Mouse (Mus musculus) limb, embryonic 14.5 days (tissue): ENCODE data around the gene Cracr2b. TPM values are rescaled to one million over a fixed set of nuclear protein-coding genes. Genes with fewer than 3 reads are reported as not detected.
A peak's percentile ranks its signal among the peaks of the same experiment; 100 is the strongest.

Experiments used
- ATAC-seq: fragments of 200-750 bp; cut with Nextera tagmentation; 2 replicates; pipeline ENCODE4 v1.8.0; 2017; ENCODE audit warnings: low read depth, moderate number of reproducible peaks, moderate TSS enrichment; ENCODE audit not compliant: low FRiP score
- DNase-seq: peaks from one replicate; pipeline ENCODE4 v3.0.0-alpha.2; 2015; ENCODE audit warnings: low spot score
- H3K27ac ChIP-seq: fragments of 300-500 bp; sonication (generic); replicated peaks from 2 replicates; pipeline ENCODE4 v1.5.1; 2014; ENCODE audit warnings: low read depth, mild to moderate bottlenecking, low read length, moderate library complexity, mixed read lengths
- H3K27me3 ChIP-seq: fragments of 300-500 bp; sonication (generic); 2 replicates; pipeline ENCODE4 v1.6.1; 2014; ENCODE audit warnings: low read length, mixed read lengths; ENCODE audit not compliant: control insufficient read depth, insufficient read depth
- H3K36me3 ChIP-seq: fragments of 300-500 bp; sonication (generic); 2 replicates; pipeline ENCODE4 v1.6.1; 2014; ENCODE audit warnings: mild to moderate bottlenecking, low read length, moderate library complexity, mixed read lengths; ENCODE audit not compliant: control insufficient read depth, insufficient read depth
- H3K4me1 ChIP-seq: fragments of 300-500 bp; sonication (generic); 2 replicates; pipeline ENCODE4 v1.6.1; 2014; ENCODE audit warnings: antibody characterized with exemption, low read length, mixed read lengths; ENCODE audit not compliant: control insufficient read depth, insufficient read depth
- H3K4me2 ChIP-seq: fragments of 300-500 bp; sonication (generic); replicated peaks from 2 replicates; pipeline ENCODE4 v1.6.1; 2014; ENCODE audit warnings: low read depth, mild to moderate bottlenecking, low read length, moderate library complexity; ENCODE audit not compliant: severe bottlenecking
- H3K4me3 ChIP-seq: fragments of 300-500 bp; sonication (generic); replicated peaks from 2 replicates; pipeline ENCODE4 v1.5.1; 2014; ENCODE audit warnings: low read length
- H3K9ac ChIP-seq: fragments of 300-500 bp; sonication (generic); 2 replicates; pipeline ENCODE4 v1.6.1; 2014; ENCODE audit warnings: mild to moderate bottlenecking, low read depth, low read length, moderate library complexity; ENCODE audit not compliant: severe bottlenecking
- H3K9me3 ChIP-seq: fragments of 300-500 bp; sonication (generic); 2 replicates; pipeline ENCODE4 v1.6.1; 2016; ENCODE audit warnings: low read length; ENCODE audit not compliant: control insufficient read depth
- POLR2A ChIP-seq: fragments of 200-500 bp; IDR thresholded peaks from 2 replicates; pipeline ENCODE4 v1.8.0; 2012; ENCODE audit warnings: inconsistent platforms, mild to moderate bottlenecking, moderate library complexity, borderline replicate concordance; ENCODE audit not compliant: insufficient read depth, insufficient read length; ENCODE audit errors: extremely low read depth
- WGBS: fragments of 180-500 bp; shearing (Covaris S2); extraction: QIAGEN DNeasy Blood & Tissue Kit; methylation state at CpG from one replicate; pipeline ENCODE4 v1.1.7; 2014; 5-methylcytosine and 5-hydroxymethylcytosine counted together
- polyA plus RNA-seq, 2 experiments: library from polyadenylated mRNA; depleted of rRNA in 1 of 2; stranded (reverse) in 1 of 2; unstranded in 1 of 2; fragments of >200 nt; fragmentation: Nextera tagmentation in 1 of 2; extraction: Ambion mirVana in 1 of 2; gene quantifications; 2 replicates each; pipeline versions ENCODE4 v1.2.1 to v1.2.3; 2012 to 2014

The Cracr2b gene
- polyA plus RNA-seq, 2 experiments: 8.3 to 12.1 TPM

DNA sequence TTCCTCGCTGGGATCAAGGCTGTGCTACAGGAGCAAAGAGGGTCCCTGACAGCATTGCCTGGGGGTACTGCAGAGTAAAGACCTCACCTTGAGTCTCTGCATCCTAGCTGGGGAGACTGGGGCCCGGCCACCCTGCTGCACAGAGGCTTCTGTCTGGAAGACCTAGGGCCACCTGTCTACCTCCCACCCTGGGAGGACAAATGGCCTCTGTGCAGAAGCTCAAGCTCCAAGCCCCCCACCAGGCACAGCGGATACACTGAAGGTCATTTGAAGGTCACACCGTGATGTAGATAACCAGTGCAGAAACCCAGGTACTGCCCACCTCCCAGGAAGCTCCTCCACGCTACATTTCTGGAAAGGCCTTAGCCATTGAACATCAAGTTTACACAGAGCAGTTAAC, 32.2 kb upstream of the Cracr2b start:
- no peak overlapping the region for H3K9ac ChIP-seq

DNA sequence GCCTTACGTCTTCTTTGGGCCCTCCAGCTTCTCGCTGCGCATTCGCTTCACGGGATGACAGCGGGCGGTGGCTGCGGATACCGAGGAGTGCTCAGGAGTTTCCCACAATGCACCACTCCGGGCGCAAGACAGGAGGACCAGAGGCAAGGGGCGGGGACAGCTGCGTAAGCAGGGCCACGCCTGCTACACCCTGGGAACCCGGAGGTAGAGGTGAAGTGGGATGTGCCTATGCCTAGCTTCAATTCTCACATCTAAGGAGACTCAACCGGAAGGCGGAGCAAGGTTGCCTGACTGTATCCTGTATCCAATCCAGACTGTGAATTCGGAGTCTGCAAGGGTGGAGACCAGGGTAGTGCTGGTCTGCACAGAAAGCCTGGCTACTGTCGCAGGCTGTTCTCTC, 31.6 kb upstream of the Cracr2b start, which contains the start of gene Cend1:
Gene Cend1, minus strand, starts transcription at position 182 of the 400 bp plus-strand sequence.
- Histone ChIP-seq H3K4me3 (peak within 1 kb of the TSS; percentile 19), H3K27me3 (no peaks in the 10 kb centered on the region), H3K36me3 (peaks cover 39% of the 10 kb centered on the region), H3K4me2 (peak within 1 kb of the TSS; percentile 39), H3K4me1 (peaks cover 14% of the 10 kb centered on the region), H3K9me3 (no peaks in the 10 kb centered on the region), H3K9ac (peak within 1 kb of the TSS; percentile 40), H3K27ac (no peak within 1 kb of the TSS)
- DNase-seq (peak; percentile 52), ATAC-seq (peak; percentile 62)
- WGBS: 4% methylated on average over 19 of the region's 19 CpGs
- no peak for TF ChIP-seq POLR2A

More for the DNA sequence above, 32.2 kb upstream of the Cracr2b start:
- Histone ChIP-seq H3K4me2 (peak overlapping the region; percentile 39), H3K27me3 (no peaks in the 10 kb centered on the region), H3K4me1 (peaks cover 10% of the 10 kb centered on the region), H3K4me3 (peak overlapping the region; percentile 19), H3K27ac (no peak overlapping the region), H3K9me3 (no peaks in the 10 kb centered on the region), H3K36me3 (peaks cover 37% of the 10 kb centered on the region)
- DNase-seq (no peak), ATAC-seq (no peak)
- WGBS: 50% methylated on average over 5 of the region's 5 CpGs
- no peak for TF ChIP-seq POLR2A

DNA sequence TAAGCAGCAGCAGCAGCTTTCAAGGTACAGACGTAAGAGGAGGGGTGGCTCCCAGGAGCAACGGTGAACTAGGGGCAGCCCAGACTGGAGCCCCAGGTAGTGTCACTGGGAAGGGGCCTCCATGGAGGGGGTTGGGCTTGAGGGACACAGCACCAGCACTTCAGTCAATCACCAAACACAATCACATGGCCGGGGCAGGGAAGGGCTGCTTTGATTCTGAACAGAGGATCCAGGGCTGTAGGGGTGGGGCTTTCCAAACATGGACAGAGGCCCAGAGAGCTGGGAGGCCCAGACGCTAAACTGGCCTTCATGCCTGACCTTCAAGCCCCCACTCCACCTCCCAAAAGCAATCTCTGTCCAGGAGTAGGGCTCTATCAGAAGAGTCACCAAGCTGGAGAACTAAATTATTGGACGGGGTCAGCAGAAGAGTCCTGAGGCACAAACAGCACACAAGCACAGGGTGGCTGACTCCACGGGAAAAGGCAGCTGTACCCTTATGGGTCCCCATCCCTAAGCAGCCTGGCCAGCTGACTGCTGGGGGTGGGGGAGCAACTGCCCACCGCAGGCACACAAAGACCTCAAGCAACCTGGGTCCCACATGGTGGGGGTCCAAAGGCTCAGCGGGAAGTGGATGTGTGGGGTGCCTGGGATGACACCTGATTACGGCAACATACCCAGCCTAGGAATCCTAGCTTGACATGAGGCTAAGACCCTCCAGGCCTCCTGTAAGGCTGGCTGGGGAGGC, 30.9 kb upstream of the Cracr2b start:
- H3K27me3 ChIP-seq: no peaks in the 10 kb centered on the region
- no peak overlapping the region for H3K4me3 ChIP-seq
- ATAC-seq: no peak
- peaks cover 17% of the 10 kb centered on the region for H3K4me1 ChIP-seq
- 61% methylated on average over 9 of the region's 9 CpGs for WGBS
- peak overlapping the region; percentile 39 for H3K4me2 ChIP-seq
- peaks cover 39% of the 10 kb centered on the region for H3K36me3 ChIP-seq
- H3K9ac ChIP-seq: peak overlapping the region; percentile 40; the same call in 1 of the 2 replicates
- no peak for TF ChIP-seq POLR2A
- no peaks in the 10 kb centered on the region for H3K9me3 ChIP-seq
- no peak for DNase-seq
- no peak overlapping the region for H3K27ac ChIP-seq

DNA sequence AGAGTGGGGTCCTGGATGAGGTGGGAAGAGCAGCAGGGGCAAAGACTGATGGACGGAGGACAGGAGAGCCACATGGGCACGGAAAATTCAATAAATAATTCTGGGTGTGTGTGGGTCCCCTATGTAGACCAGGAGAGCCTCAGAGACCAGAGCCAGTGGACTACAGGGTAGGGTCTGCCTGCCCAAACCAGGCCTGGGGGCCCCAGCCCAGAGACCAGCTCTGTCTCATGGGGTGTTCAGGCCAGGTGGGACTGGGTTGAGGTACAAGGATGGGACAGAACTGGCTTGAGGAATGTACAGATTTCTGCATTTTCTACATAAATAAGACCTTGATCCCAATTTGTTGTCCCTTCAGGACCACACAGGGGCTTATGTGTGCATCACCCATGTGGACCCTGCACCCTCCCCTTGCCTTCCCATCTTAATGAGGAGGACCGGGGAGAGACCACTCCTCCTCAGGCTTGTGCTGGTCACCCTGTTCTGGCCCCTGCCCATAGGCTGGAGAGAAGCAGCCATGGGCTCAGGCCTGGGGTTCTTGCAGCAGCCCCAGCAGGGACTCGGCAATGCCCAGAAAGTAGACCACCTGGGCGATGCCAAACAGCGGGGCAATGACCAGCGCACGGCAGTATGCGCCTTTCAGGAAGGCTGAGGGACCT, 30.2 kb upstream of the Cracr2b start:
- no peak for TF ChIP-seq POLR2A
- H3K36me3 ChIP-seq: peaks cover 39% of the 10 kb centered on the region
- no peaks in the 10 kb centered on the region for H3K9me3 ChIP-seq
- no peak overlapping the region for H3K4me2 ChIP-seq
- ATAC-seq (no peak), DNase-seq (no peak)
- H3K9ac ChIP-seq: no peak overlapping the region
- no peaks in the 10 kb centered on the region for H3K27me3 ChIP-seq
- 92% methylated on average over 9 of the region's 9 CpGs for WGBS
- H3K27ac ChIP-seq: no peak overlapping the region
- H3K4me1 ChIP-seq: peaks cover 22% of the 10 kb centered on the region
- no peak overlapping the region for H3K4me3 ChIP-seq

DNA sequence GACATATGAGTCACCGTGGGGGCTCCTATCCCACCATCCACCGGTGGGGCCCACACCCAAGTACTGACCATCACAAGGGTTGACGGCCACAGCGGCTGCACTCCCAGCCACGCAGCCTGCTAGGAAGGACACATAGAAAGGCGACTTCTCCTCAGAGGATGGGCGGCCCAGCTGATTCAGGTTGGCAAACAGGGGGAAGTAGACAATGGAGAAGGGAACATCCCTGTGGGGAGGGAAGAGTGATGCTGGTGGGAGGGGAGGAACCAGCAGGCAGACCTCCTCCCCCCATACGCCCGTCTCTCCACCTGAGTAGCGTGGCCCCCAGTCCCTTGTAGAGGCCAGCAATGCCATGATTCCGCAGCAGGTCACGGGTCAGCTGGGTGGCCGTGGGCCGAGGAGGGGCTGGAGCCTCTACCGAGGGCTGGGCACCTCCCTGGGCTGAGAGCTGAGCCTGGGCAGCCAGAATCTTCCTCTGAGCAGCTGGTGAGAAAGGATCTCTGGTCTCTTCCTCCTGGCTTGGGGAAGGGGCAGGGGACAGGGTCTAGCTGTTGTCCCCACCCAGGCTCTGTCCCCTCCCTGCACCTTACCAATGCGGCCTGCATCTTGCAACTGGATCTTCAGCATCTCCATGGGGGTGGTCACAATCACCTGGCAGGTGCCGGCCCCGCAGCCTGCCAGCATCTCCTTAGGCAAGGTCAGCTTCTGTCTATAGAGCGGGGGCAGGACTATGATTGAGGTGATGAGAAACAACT, 29.3 kb upstream of the Cracr2b start:
- Histone ChIP-seq H3K9me3 (no peaks in the 10 kb centered on the region), H3K4me2 (no peak overlapping the region), H3K4me1 (peaks cover 28% of the 10 kb centered on the region), H3K4me3 (no peak overlapping the region), H3K36me3 (peaks cover 39% of the 10 kb centered on the region), H3K27ac (no peak overlapping the region), H3K9ac (no peak overlapping the region), H3K27me3 (no peaks in the 10 kb centered on the region)
- WGBS: 94% methylated on average over 14 of the region's 19 CpGs
- TF ChIP-seq POLR2A: no peak
- DNase-seq: no peak
- no peak for ATAC-seq
